Mouse (Mus musculus) mouse trophoblast stem cell (cell line): ENCODE data around the gene Nrm.

ENCODE experiments used
- in situ Hi-C, 2 experiments: fragments of 300-500 bp; cut with MseI, MboI; formaldehyde crosslinking; loops; 2 replicates in 1 of 2; 3 replicates in 1 of 2; pipeline ENCODE4 v1.15.1; 2025

Gene Nrm

DNA sequence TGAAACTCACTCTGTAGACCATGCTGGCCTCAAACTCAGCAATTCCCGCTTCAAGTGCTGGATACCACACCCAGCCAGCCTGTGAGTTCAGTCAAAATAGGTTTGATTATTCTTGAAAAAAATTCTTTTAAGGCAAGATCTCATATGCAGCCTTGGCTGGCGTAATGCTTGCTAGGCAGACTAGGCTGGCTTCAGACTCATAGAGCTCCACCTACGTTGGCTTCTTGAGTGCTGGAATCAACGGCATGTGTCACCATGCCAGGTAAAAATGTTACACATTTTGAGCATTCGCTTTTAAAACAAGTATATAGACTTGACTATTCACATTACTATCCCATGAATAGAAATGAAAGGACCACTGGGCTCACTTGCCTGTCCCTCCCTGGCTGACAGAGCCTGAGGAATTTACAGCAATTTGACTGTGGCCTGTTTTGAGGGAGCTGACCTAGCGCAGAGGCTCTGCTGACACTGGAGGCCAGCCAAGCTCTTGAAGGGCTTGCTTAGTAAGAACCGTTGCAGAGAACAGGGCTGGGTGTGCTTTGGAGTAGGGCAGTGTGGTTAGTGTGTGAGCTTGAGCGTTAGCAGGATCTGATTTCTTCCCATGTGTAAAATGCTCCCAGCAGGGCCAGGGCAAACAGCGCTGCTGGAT is 42.3 kb downstream of the Nrm start:
- in situ Hi-C loops = no loop called here

DNA sequence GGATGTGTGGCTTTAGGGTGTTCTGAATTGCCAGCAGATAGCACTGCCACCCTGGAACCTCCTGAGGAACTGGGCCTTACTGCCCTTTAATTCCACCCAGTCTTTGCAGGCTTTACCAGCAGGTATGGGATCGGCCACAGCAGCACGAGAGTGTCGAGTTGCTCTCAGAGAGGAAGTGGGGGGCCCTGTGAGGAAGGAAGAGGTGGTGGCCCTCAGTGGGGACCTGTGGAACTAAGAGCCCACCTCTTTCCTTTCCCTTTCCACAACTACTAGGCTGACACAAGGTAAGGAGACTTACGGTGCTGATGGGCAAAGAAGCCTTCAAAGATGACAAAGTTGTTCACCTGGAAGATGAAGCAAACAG is 42.9 kb downstream of the Nrm start:
- in situ Hi-C loops = no loop called here

DNA sequence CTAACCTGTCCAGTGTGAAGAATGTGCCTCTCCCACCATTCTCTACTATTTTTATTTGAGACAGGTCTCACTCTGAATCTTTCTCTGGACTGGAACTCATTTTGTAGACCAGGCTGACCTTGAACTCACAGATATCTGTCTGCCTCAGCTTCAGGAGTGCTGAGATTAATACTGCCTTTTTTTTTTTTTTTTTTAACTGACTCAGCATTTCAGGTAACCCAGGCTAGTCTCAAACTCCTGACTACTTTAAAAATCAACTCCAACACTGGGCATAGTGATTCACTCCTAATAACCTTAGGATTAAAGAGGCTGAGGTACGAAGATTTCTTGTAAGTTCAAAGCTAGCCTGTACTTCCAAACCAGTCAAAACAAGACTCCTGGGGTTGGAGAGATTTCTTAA is 44.5 kb downstream of the Nrm start:
- in situ Hi-C loops = no loop called here

DNA sequence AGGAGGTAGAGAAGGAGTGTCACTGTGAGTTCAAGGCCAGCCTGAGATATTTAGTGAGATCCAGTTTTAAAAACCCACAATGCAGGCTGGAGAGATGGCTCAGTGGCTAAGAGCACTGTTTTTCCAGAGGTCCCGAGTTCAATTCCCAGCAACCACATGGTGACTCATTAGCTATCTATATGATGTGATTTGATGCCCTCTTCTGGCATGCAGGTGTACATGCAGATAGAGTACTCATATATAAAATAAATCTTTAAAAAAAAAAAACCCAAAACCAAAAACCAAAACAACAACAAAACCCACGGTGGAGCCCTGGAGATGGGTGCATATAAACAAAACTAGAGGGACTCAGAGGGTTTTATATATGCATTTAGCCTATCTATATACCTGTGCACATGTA is 46.5 kb downstream of the Nrm start:
- in situ Hi-C loops = no loop called here

DNA sequence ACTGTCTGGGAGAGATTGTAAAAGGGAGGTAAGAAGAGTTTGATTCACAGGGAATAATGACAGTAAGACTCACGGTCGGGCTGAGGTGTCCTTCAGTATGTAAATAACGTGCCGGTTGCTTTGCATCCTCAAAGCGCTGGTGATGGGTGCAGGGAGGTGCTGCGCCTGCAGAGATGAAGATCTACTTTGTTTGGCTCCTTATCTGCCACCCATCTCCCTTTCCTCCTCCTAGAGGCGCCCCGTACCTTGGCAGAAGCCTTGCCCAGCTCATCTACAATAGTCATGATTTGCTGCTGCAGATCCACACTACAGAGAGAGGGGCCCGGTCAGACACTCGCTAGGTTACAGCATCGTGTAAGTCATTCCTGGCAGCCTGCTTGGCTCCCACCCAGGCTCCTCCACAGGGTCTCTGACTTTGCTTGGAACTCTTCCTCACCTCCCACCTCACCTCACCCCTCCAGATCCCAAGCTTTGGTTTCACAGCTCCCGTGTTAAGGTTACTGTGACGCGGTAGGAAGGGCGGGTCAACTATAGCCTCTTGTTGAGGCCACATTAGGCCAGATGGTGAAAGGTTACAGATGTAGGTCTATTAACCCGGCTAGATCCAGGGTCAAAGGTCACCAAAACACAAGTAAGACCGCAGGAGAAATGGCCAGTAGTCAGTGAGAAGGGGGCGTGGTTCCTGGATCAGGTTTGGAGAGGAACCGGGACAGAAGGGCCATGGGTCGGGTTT is 48.2 kb downstream of the Nrm start:
- in situ Hi-C loops = no loop called here

DNA sequence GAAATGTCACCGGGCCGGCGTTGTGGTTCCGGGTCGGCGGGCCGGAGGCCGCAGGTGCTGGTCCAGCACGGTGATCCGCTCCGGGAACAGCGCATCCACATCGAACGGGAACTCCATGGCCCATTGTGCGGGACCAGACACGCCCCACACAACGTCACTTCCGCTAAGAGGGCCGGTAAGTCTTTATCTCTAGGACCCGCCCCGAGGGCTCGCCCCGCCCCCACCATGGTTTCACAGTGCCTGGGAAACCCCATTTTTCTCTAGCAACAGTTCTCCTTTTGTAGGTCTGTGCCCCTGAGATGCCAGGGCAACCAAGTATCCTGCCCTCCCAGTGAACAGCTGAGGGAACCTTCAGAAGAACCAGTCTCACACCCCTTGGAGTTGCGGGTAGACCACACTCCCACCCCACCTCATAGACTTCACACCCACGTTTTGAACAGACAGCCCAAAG is 48.8 kb downstream of the Nrm start, which contains the start of gene Atat1:
TSS of gene Atat1 (minus strand) at position 157 of the 451 bp plus-strand sequence.
- in situ Hi-C loops = no loop called here

DNA sequence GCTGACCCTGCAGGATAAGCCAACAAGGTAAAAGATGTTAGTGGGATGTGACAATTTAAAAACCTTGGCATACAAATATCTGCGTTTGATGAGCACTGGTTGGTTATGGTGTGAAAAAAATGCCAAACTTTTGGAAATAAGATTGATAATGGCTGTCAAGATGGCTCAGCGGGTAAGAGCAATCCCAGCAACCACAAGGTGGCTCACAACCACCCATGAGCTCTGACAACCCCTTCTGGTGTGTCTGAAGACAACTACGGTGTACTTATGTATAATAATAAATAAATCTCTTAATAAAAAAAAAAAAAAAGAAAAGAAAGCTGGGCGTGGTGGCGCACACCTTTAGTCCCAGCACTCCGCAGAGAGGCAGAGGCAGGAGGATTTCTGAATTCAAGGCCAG is 53.9 kb downstream of the Nrm start:
- in situ Hi-C loops = no loop called here
